Mouse (Mus musculus) liver, embryonic 11.5 days (tissue): ENCODE data around the gene Cfap69. TPM values are rescaled to one million over a fixed set of nuclear protein-coding genes. Genes with fewer than 3 reads are reported as not detected.

ENCODE experiments used
- ATAC-seq: fragments of 200-750 bp; cut with Nextera tagmentation; replicated peaks from 2 replicates; pipeline ENCODE4 v1.8.0; 2017; ENCODE audit warnings: moderate number of reproducible peaks, mild to moderate bottlenecking, moderate TSS enrichment, moderate library complexity; ENCODE audit not compliant: low FRiP score
- DNase-seq: peaks from one replicate; pipeline ENCODE4 v3.0.0-alpha.2; 2017; ENCODE audit warnings: low spot score
- H3K27ac ChIP-seq: fragments of 300-500 bp; sonication (generic); 2 replicates; pipeline ENCODE4 v1.5.1; 2014; ENCODE audit warnings: mild to moderate bottlenecking, low read depth, low read length, control low read depth
- H3K27me3 ChIP-seq: fragments of 300-500 bp; sonication (generic); replicated peaks from 2 replicates; pipeline ENCODE4 v1.6.1; 2014; ENCODE audit warnings: low read length, mixed read lengths; ENCODE audit not compliant: control insufficient read depth, insufficient read depth
- H3K36me3 ChIP-seq: fragments of 300-500 bp; sonication (generic); 2 replicates; pipeline ENCODE4 v1.6.1; 2014; ENCODE audit warnings: mild to moderate bottlenecking, low read length, moderate library complexity, mixed read lengths; ENCODE audit not compliant: control insufficient read depth, insufficient read depth
- H3K4me1 ChIP-seq: fragments of 300-500 bp; sonication (generic); replicated peaks from 2 replicates; pipeline ENCODE4 v1.6.1; 2014; ENCODE audit warnings: low read length, mixed read lengths; ENCODE audit not compliant: control insufficient read depth, insufficient read depth
- H3K4me2 ChIP-seq: fragments of 300-500 bp; sonication (generic); 2 replicates; pipeline ENCODE4 v1.6.1; 2014; ENCODE audit warnings: mild to moderate bottlenecking, control low read depth, moderate library complexity
- H3K4me3 ChIP-seq: fragments of 300-500 bp; sonication (generic); 2 replicates; pipeline ENCODE4 v1.5.1; 2014; ENCODE audit warnings: low read depth, low read length, control low read depth
- H3K9ac ChIP-seq: fragments of 300-500 bp; sonication (generic); 2 replicates; pipeline ENCODE4 v1.6.1; 2014; ENCODE audit warnings: low read depth, low read length, control low read depth
- H3K9me3 ChIP-seq: fragments of 300-500 bp; sonication (generic); 2 replicates; pipeline ENCODE4 v1.6.1; 2016; ENCODE audit warnings: low read length, inconsistent platforms, mixed read lengths; ENCODE audit not compliant: control insufficient read depth
- WGBS: fragments of 180-500 bp; shearing (Covaris S2); extraction: QIAGEN DNeasy Blood & Tissue Kit; methylation state at CpG from one replicate; pipeline ENCODE4 v1.1.7; 2014; 5-methylcytosine and 5-hydroxymethylcytosine counted together
- polyA plus RNA-seq: library from polyadenylated mRNA; unstranded; fragments of >200 nt; fragmentation: Nextera tagmentation; extraction: Ambion mirVana; gene quantifications from 2 replicates; pipeline ENCODE4 v1.2.1, GENCODE M21; 2014

Cfap69 gene
- polyA plus RNA-seq, 1 experiment from 2014 or later = 1.3 TPM

DNA sequence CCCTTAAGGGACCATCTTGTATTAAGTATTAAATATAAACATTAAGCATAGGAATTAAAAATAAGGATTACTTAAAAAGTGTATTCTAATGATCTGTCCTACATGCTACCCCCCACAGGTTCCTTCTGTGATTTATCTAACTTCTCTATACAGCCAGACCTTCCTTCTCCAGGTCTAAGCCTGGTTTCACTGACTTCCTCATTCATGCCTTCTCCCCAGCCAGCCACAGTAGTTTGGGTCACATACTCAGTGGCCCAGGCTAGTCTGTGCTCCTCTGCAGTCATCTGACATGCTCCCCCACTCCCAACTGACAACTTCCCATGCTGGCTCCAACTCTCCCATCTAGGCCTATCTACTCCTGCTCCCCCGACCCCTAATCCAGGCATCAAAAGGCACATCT is 112.9 kb downstream of the Cfap69 start:
- Histone ChIP-seq H3K4me3 (no peak overlapping the region), H3K36me3 (peaks cover 18% of the 10 kb centered on the region), H3K4me1 (no peaks in the 10 kb centered on the region), H3K27ac (no peak overlapping the region), H3K9me3 (no peaks in the 10 kb centered on the region), H3K4me2 (no peak overlapping the region), H3K27me3 (no peaks in the 10 kb centered on the region), H3K9ac (no peak overlapping the region)
- ATAC-seq (no peak), DNase-seq (no peak)
- 95% methylated on average over 1 of the region's 1 CpGs for WGBS

DNA sequence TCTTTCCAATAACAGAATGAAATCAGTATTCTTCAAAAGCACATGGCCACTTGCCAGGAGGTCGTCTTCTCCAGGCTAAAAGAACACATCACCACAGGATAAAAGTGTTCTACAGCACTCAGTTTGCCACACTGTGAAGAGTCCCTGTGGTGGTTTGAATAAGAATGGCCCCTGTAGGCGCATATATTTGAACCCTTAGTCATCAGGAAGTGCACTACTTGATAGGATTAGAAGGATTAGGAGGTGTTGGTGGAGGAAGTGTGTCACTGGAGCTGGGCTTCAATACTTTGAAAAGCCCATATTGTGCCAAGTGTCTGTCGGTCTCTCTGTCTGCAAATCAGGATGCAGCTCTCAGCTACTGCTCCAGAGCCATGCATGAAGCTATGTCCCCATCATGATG is 123.7 kb downstream of the Cfap69 start:
- Histone ChIP-seq H3K4me1 (no peaks in the 10 kb centered on the region), H3K27ac (no peak overlapping the region), H3K4me3 (no peak overlapping the region), H3K4me2 (no peak overlapping the region), H3K36me3 (peaks cover 18% of the 10 kb centered on the region), H3K9me3 (no peaks in the 10 kb centered on the region), H3K9ac (no peak overlapping the region), H3K27me3 (no peaks in the 10 kb centered on the region)
- ATAC-seq (no peak), DNase-seq (no peak)
- WGBS = 70% methylated on average over 3 of the region's 3 CpGs

DNA sequence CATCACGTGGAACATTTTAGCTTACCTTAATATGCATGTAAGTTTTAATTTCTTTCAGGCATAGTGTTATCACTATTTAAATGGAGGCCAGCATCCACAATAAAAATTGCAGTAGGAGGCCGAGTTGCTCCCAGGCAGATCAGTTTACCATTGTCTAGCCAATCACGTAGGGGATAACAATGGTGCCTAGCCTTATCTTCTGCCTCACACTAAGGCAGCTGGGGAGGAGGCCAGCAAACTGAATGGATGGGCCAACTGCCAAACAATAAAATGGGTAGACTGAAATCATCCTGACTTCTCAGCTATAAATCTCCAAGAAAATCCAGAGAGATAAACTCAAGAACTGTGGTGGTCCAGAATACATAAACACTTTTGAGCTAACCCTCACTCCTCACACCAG is 124.3 kb downstream of the Cfap69 start:
- DNase-seq (no peak), ATAC-seq (peak; percentile 57; the same call in 1 of the 2 replicates)
- Histone ChIP-seq H3K4me3 (no peak overlapping the region), H3K27ac (no peak overlapping the region), H3K4me1 (no peaks in the 10 kb centered on the region), H3K9ac (no peak overlapping the region), H3K27me3 (no peaks in the 10 kb centered on the region), H3K36me3 (peaks cover 18% of the 10 kb centered on the region), H3K4me2 (no peak overlapping the region), H3K9me3 (no peaks in the 10 kb centered on the region)
- 70% methylated on average over 3 of the region's 3 CpGs for WGBS

DNA sequence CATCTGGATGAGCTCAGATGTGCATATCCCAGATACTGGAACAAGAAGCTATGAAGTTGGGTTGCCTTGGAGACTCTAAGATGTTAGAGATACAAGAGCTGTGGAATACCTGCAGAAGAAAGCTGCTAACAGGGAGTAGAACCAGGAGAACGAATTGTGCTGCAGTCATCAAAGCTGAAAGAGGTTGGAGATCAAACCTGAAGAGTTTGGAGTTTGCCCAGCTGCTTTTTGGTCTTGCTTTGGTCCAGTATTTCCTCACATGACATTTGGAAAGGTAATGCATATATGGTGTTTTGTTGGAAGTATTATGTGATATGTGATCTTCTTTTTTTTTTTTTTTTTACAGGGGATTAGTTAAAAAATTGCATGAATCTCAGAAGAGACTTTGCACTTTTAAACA is 127.9 kb downstream of the Cfap69 start:
- Histone ChIP-seq H3K9me3 (no peaks in the 10 kb centered on the region), H3K27ac (no peak overlapping the region), H3K9ac (no peak overlapping the region), H3K36me3 (peaks cover 8% of the 10 kb centered on the region), H3K27me3 (no peaks in the 10 kb centered on the region), H3K4me1 (no peaks in the 10 kb centered on the region), H3K4me2 (no peak overlapping the region), H3K4me3 (no peak overlapping the region)
- ATAC-seq (no peak), DNase-seq (no peak)
- 88% methylated on average over 1 of the region's 1 CpGs for WGBS

DNA sequence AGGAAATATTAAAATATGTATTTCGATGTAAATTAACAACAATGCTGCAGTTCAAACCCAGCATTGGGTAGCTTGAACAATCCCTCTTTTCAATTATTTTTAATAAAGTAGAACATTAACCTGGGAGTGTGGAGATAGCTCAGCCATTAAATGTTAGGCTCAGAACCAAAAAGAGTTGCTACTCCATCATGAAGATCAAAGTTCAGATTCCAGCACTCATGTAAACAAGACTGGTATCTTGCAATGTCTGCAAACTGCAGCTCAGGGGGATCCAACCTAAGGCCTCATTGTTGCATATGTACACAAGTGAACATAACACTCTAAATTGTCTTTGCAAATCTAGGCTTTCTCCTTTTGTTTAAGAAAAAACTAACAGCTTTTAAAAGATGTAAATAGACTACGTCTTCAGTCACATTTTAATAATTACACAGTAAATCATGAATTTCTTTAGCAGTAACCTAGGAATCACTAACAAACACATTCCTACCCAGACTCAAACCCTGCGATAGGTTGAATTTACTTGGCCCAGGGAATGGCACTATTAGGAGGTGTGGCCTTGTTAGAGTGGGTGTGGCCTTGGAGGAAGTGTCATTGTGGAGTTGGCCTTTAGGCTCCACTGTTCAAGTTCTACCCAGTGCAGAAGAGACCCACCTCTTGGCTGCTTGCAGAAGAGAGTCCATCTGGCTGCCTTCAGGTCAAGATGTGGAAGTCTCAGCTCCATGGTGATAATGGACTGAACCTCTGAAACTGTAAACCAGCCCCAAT is 130.2 kb downstream of the Cfap69 start:
- WGBS = 83% methylated on average over 3 of the region's 3 CpGs
- DNase-seq (no peak), ATAC-seq (peak; percentile 63)
- Histone ChIP-seq H3K4me2 (no peak overlapping the region), H3K4me1 (no peaks in the 10 kb centered on the region), H3K4me3 (no peak overlapping the region), H3K36me3 (peaks cover 5% of the 10 kb centered on the region; the same call in 1 of the 2 replicates), H3K27me3 (no peaks in the 10 kb centered on the region), H3K27ac (no peak overlapping the region), H3K9me3 (no peaks in the 10 kb centered on the region), H3K9ac (no peak overlapping the region)

Other genes starting within 250 kb of the Cfap69 start
- 6.9 and 8.0 TPM in 2 replicates for gene Cdk14, start 243.9 kb downstream of the Cfap69 start, polyA plus RNA-seq
- gene 1700015F17Rik, start 185.1 kb downstream of the Cfap69 start, polyA plus RNA-seq = not detected in 2 replicates
- 14.1 and 16.9 TPM in 2 replicates for gene Cldn12, start 149.3 kb downstream of the Cfap69 start, polyA plus RNA-seq
- gene Gtpbp10, start 104.7 kb downstream of the Cfap69 start, polyA plus RNA-seq = 24.0 and 25.8 TPM in 2 replicates
- 0.32 and 0.82 TPM in 2 replicates for gene Gm8773, start 90.4 kb downstream of the Cfap69 start, polyA plus RNA-seq
- gene Steap2, start 30.3 kb upstream of the Cfap69 start, polyA plus RNA-seq = 11.5 and 11.9 TPM in 2 replicates
- 10.5 and 11.1 TPM in 2 replicates for gene Steap1, start 85.1 kb upstream of the Cfap69 start, polyA plus RNA-seq